Mouse (Mus musculus): ENCODE results near the gene Cdc34. TPM values are rescaled to one million over a fixed set of nuclear protein-coding genes. Genes with fewer than 3 reads are reported as not detected.

The Cdc34 gene
- total RNA-seq, 1 experiment = 507 TPM

GRCm38 (mm10) chr10:79696129-79696651 is 14.2 kb downstream of the Cdc34 start:
- in situ Hi-C loops (cut with MboI; ENCODE audit: low sequenced_read_pairs in 2 of 2, unreplicated experiment in 2 of 2) = no loop called here
- H3K27ac ChIP-seq (ENCODE audit: insufficient read depth, low read depth, low read length, poor library complexity, severe bottlenecking) = no peak overlapping the region
- no peak for DNase-seq (ENCODE audit: low read depth, low spot score)

DNA sequence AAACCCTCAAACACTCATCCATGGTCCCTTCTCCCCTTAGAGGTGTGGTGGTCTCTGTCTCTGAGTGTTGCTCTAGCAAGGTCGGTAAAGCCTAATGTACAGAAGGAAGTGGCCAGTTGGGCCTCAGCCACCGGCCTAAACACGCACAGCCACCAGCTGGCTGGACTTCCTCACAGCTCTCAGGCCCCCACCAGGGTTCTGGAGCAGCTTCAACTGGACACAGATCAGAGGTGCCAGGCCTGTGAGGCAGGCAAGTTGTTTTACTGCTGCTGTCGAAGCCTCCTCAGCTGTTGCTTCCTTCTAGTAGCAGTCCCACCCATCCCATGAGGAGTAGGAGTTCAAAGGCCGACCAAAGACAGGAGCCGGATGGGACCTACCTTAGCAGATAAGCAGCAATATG is 15.9 kb downstream of the Cdc34 start:
- H3K27ac ChIP-seq (ENCODE audit: insufficient read depth, low read depth, low read length, poor library complexity, severe bottlenecking) = no peak overlapping the region; the same call in 1 of the 2 replicates
- in situ Hi-C loops (cut with MboI; ENCODE audit: low sequenced_read_pairs in 2 of 2, unreplicated experiment in 2 of 2) = no loop called here
- no peak for TF ChIP-seq ZNF384 (IDR thresholded peaks at IDR 0.05; ENCODE audit: low read depth, low read length)
- no peak for TF ChIP-seq CHD2 (IDR thresholded peaks at IDR 0.05; ENCODE audit: low read depth, low read length)
- TF ChIP-seq ZC3H11A (IDR thresholded peaks at IDR 0.05; ENCODE audit: borderline replicate concordance, low read depth, low read length) = no peak
- TF ChIP-seq HCFC1 (IDR thresholded peaks at IDR 0.05; ENCODE audit: borderline replicate concordance, insufficient read depth, low read length) = no peak
- no peak for TF ChIP-seq MAFK (IDR thresholded peaks at IDR 0.05; ENCODE audit: insufficient read depth, low read depth, low read length)

More at GRCm38 (mm10) chr10:79696129-79696651, 14.2 kb downstream of the Cdc34 start:
- Histone ChIP-seq H3K4me1 (ENCODE audit: control insufficient read depth in 2 of 2, insufficient read depth in 2 of 2, low read length in 2 of 2, poor library complexity in 1 of 2) (peaks cover 0 to 9% of the 10 kb centered on the region in 2 experiments; a peak in 1 of 4 replicates), H3K9ac (ENCODE audit: insufficient read depth, low read depth, low read length, poor library complexity, severe bottlenecking) (no peak overlapping the region), H3K9me3 (ENCODE audit: control insufficient read depth, insufficient read depth, low read depth, low read length) (no peaks in the 10 kb centered on the region), H3K4me3 (ENCODE audit: insufficient read depth in 1 of 2, low read depth in 1 of 2, low read length in 2 of 2, poor library complexity in 1 of 2, severe bottlenecking in 1 of 2) (no peak overlapping the region), H3K36me3 (ENCODE audit: control insufficient read depth, insufficient read depth, low read length, poor library complexity, severe bottlenecking) (no peaks in the 10 kb centered on the region)
- TF ChIP-seq MAFK (IDR thresholded peaks at IDR 0.05; ENCODE audit: insufficient read depth, low read depth, low read length) = no peak
- no peak for TF ChIP-seq ZNF384 (IDR thresholded peaks at IDR 0.05; ENCODE audit: low read depth, low read length)
- no peak for TF ChIP-seq HCFC1 (IDR thresholded peaks at IDR 0.05; ENCODE audit: borderline replicate concordance, insufficient read depth, low read length)
- TF ChIP-seq ZC3H11A (IDR thresholded peaks at IDR 0.05; ENCODE audit: borderline replicate concordance, low read depth, low read length) = no peak
- no peak for TF ChIP-seq CHD2 (IDR thresholded peaks at IDR 0.05; ENCODE audit: low read depth, low read length)

DNA sequence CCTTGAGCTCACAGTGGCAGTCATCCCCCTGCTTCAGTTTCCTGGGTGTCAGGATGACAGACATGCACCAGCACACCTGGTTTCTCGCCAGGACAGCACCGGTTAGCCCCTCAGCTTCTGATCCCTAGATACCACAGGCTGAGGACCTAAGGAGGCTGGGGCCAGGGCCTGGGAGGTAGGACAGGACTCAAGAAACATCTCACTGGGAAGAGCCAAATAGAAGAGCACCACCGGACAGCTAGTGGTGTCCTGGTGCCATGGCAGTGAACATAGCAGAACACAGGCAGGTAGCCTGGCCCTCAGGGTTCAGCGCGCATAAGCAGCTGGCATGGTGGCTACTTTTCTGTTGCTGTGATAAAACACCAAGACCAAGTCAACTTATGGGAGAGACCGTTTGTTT is 16.5 kb downstream of the Cdc34 start:
- H3K4me1 ChIP-seq (ENCODE audit: control insufficient read depth in 2 of 2, insufficient read depth in 2 of 2, low read length in 2 of 2, poor library complexity in 1 of 2) = peaks cover 0 to 9% of the 10 kb centered on the region in 2 experiments; a peak in 1 of 4 replicates
- no peak overlapping the region for H3K4me3 ChIP-seq (ENCODE audit: insufficient read depth in 1 of 2, low read depth in 1 of 2, low read length in 2 of 2, poor library complexity in 1 of 2, severe bottlenecking in 1 of 2)
- no peaks in the 10 kb centered on the region for H3K9me3 ChIP-seq (ENCODE audit: control insufficient read depth, insufficient read depth, low read depth, low read length)
- no peak overlapping the region for H3K27ac ChIP-seq (ENCODE audit: insufficient read depth, low read depth, low read length, poor library complexity, severe bottlenecking)
- no peak for DNase-seq (ENCODE audit: low read depth, low spot score)
- TF ChIP-seq ZNF384 (IDR thresholded peaks at IDR 0.05; ENCODE audit: low read depth, low read length) = no peak
- TF ChIP-seq HCFC1 (IDR thresholded peaks at IDR 0.05; ENCODE audit: borderline replicate concordance, insufficient read depth, low read length) = no peak
- TF ChIP-seq CHD2 (IDR thresholded peaks at IDR 0.05; ENCODE audit: low read depth, low read length) = no peak
- TF ChIP-seq MAFK (IDR thresholded peaks at IDR 0.05; ENCODE audit: insufficient read depth, low read depth, low read length) = no peak
- no peak for TF ChIP-seq ZC3H11A (IDR thresholded peaks at IDR 0.05; ENCODE audit: borderline replicate concordance, low read depth, low read length)
- H3K36me3 ChIP-seq (ENCODE audit: control insufficient read depth, insufficient read depth, low read length, poor library complexity, severe bottlenecking) = no peaks in the 10 kb centered on the region
- no peak overlapping the region for H3K9ac ChIP-seq (ENCODE audit: insufficient read depth, low read depth, low read length, poor library complexity, severe bottlenecking)
- in situ Hi-C loops (cut with MboI; ENCODE audit: low sequenced_read_pairs in 2 of 2, unreplicated experiment in 2 of 2) = no loop called here

More for the DNA sequence above, 15.9 kb downstream of the Cdc34 start:
- Histone ChIP-seq H3K9me3 (ENCODE audit: control insufficient read depth, insufficient read depth, low read depth, low read length) (no peaks in the 10 kb centered on the region), H3K4me1 (ENCODE audit: control insufficient read depth in 2 of 2, insufficient read depth in 2 of 2, low read length in 2 of 2, poor library complexity in 1 of 2) (peaks cover 0 to 9% of the 10 kb centered on the region in 2 experiments; a peak in 1 of 4 replicates), H3K9ac (ENCODE audit: insufficient read depth, low read depth, low read length, poor library complexity, severe bottlenecking) (no peak overlapping the region), H3K4me3 (ENCODE audit: insufficient read depth in 1 of 2, low read depth in 1 of 2, low read length in 2 of 2, poor library complexity in 1 of 2, severe bottlenecking in 1 of 2) (no peak overlapping the region), H3K36me3 (ENCODE audit: control insufficient read depth, insufficient read depth, low read length, poor library complexity, severe bottlenecking) (no peaks in the 10 kb centered on the region)
- no peak for DNase-seq (ENCODE audit: low read depth, low spot score)

DNA sequence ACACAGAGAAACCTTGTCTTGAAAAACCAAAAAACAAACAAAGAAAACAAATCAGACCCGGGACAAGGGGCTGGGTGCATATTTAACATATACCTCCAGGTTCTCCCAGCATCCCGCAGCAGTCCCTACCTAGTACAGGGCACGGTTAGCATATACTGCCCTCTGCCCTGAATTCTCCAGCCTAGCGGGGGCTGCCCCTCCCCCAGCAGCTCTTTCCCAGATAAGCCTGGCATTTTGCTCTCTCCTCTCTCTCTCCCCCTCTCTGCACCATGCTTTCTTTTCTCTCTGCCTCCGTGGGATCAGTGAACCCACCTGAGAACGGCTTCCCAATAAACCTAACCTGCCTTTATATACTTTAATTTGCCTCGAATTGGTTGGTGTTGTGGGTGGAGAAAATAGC is 18.7 kb downstream of the Cdc34 start:
- H3K4me1 ChIP-seq (ENCODE audit: control insufficient read depth in 2 of 2, insufficient read depth in 2 of 2, low read length in 2 of 2, poor library complexity in 1 of 2) = peaks cover 2 to 8% of the 10 kb centered on the region in 2 experiments; a peak in 1 of 4 replicates
- in situ Hi-C loops (cut with MboI; ENCODE audit: low sequenced_read_pairs in 2 of 2, unreplicated experiment in 2 of 2) = no loop called here
- DNase-seq (ENCODE audit: low read depth, low spot score) = no peak
- H3K9me3 ChIP-seq (ENCODE audit: control insufficient read depth, insufficient read depth, low read depth, low read length) = no peaks in the 10 kb centered on the region
- H3K36me3 ChIP-seq (ENCODE audit: control insufficient read depth, insufficient read depth, low read length, poor library complexity, severe bottlenecking) = 0 out of 2 replicates have a peak, but pooled peaks cover 2% of the 10 kb centered on the region
- H3K9ac ChIP-seq (ENCODE audit: insufficient read depth, low read depth, low read length, poor library complexity, severe bottlenecking) = no peak overlapping the region
- no peak overlapping the region for H3K4me3 ChIP-seq (ENCODE audit: insufficient read depth in 1 of 2, low read depth in 1 of 2, low read length in 2 of 2, poor library complexity in 1 of 2, severe bottlenecking in 1 of 2)
- H3K27ac ChIP-seq (ENCODE audit: insufficient read depth, low read depth, low read length, poor library complexity, severe bottlenecking) = no peak overlapping the region
- TF ChIP-seq HCFC1 (IDR thresholded peaks at IDR 0.05; ENCODE audit: borderline replicate concordance, insufficient read depth, low read length) = no peak
- TF ChIP-seq MAFK (IDR thresholded peaks at IDR 0.05; ENCODE audit: insufficient read depth, low read depth, low read length) = no peak
- no peak for TF ChIP-seq ZC3H11A (IDR thresholded peaks at IDR 0.05; ENCODE audit: borderline replicate concordance, low read depth, low read length)
- TF ChIP-seq ZNF384 (IDR thresholded peaks at IDR 0.05; ENCODE audit: low read depth, low read length) = no peak
- TF ChIP-seq CHD2 (IDR thresholded peaks at IDR 0.05; ENCODE audit: low read depth, low read length) = no peak

Measured in ES-E14 (cell line).